Mouse (Mus musculus) lung, embryonic 14.5 days (tissue): ENCODE data around the gene Cnn3. TPM values are rescaled to one million over a fixed set of nuclear protein-coding genes. Genes with fewer than 3 reads are reported as not detected.

Experiments used
- ATAC-seq: fragments of 200-750 bp; cut with Nextera tagmentation; 2 replicates; pipeline ENCODE4 v1.8.0; 2017; ENCODE audit warnings: mild to moderate bottlenecking, moderate TSS enrichment, moderate library complexity; ENCODE audit not compliant: insufficient read depth
- DNase-seq: peaks from one replicate; pipeline ENCODE4 v3.0.0-alpha.2; 2015
- H3K27ac ChIP-seq: fragments of 300-500 bp; sonication (generic); 2 replicates; pipeline ENCODE4 v1.5.1; 2014; ENCODE audit warnings: low read depth, mild to moderate bottlenecking, moderate library complexity
- H3K27me3 ChIP-seq: fragments of 300-500 bp; sonication (generic); 2 replicates; pipeline ENCODE4 v1.6.1; 2014; ENCODE audit warnings: low read length, control low read depth; ENCODE audit not compliant: insufficient read depth
- H3K36me3 ChIP-seq: fragments of 300-500 bp; sonication (generic); 2 replicates; pipeline ENCODE4 v1.6.1; 2014; ENCODE audit warnings: control low read depth; ENCODE audit not compliant: insufficient read depth
- H3K4me1 ChIP-seq: fragments of 300-500 bp; sonication (generic); 2 replicates; pipeline ENCODE4 v1.6.1; 2014; ENCODE audit warnings: antibody characterized with exemption, control low read depth; ENCODE audit not compliant: insufficient read depth
- H3K4me2 ChIP-seq: fragments of 300-500 bp; sonication (generic); 2 replicates; pipeline ENCODE4 v1.6.1; 2014; ENCODE audit warnings: mild to moderate bottlenecking
- H3K4me3 ChIP-seq: fragments of 300-500 bp; sonication (generic); 2 replicates; pipeline ENCODE4 v1.5.1; 2014; ENCODE audit warnings: low read depth, low read length
- H3K9ac ChIP-seq: fragments of 300-500 bp; sonication (generic); 2 replicates; pipeline ENCODE4 v1.6.1; 2014
- H3K9me3 ChIP-seq: fragments of 300-500 bp; sonication (generic); 2 replicates; pipeline ENCODE4 v1.6.1; 2016; ENCODE audit warnings: low read depth, low read length, control low read depth
- CTCF ChIP-seq: IDR thresholded peaks from 2 replicates; pipeline ENCODE4 v1.5.1; 2016; ENCODE audit warnings: antibody characterized with exemption, low read depth
- WGBS: fragments of 180-500 bp; shearing (Covaris S2); extraction: QIAGEN DNeasy Blood & Tissue Kit; methylation state at CpG from one replicate; pipeline ENCODE4 v1.1.7; 2014; 5-methylcytosine and 5-hydroxymethylcytosine counted together
- polyA plus RNA-seq: library from polyadenylated mRNA; unstranded; fragments of >200 nt; fragmentation: Nextera tagmentation; extraction: Ambion mirVana; gene quantifications from 2 replicates; pipeline ENCODE4 v1.2.1, GENCODE M21; 2014

The Cnn3 gene
- polyA plus RNA-seq, 1 experiment from 2014 or later: 671 TPM

DNA sequence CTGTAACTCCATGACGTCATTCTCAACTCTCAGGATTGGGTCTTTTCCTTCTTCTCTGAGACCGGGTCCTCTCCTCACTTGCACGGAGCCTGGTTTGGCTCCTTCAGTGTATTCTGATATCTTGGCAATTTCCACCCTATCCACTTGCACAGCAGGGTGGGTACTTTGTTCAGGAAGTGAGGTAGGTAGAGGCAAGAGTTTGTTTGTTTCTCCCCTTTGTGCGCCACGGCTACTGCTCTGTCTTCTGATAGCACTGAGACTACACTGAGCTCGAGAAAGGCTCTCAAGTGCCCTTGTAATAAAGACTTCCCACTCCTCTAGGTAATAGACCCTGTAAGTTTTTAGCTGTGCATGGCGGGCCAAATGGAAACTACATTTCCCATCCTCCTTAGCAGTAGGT lies 80.5 kb downstream of the Cnn3 start:
- no peak overlapping the region for H3K27ac ChIP-seq
- no peak for TF ChIP-seq CTCF
- WGBS: 76% methylated on average over 7 of the region's 7 CpGs

DNA sequence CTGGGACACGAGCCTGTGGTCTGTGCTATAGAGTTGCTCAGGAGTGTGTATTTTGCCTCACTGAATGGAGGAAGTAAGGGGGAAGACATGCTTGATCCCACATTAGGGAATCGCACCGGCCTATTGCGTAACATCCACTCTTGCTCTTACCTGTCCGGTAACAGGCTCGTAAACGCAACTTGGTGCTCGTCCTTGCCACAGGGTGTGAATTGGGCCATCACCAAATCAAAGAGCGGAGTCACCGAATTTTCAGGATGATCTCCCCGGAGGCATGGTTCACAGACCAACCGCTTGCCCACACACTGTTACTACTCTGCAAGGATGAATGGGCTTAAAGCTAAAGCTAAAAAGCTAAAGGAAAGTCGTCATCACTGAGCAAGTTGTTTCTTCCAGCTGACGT lies 81.4 kb downstream of the Cnn3 start:
- no peak for DNase-seq

More for the DNA sequence above, 80.5 kb downstream of the Cnn3 start:
- no peaks in the 10 kb centered on the region for H3K27me3 ChIP-seq
- ATAC-seq: no peak
- no peaks in the 10 kb centered on the region for H3K9me3 ChIP-seq
- no peak overlapping the region for H3K9ac ChIP-seq
- H3K4me3 ChIP-seq: no peak overlapping the region
- H3K4me1 ChIP-seq: no peaks in the 10 kb centered on the region
- DNase-seq: no peak
- no peaks in the 10 kb centered on the region for H3K36me3 ChIP-seq
- no peak overlapping the region for H3K4me2 ChIP-seq

More for the DNA sequence above, 81.4 kb downstream of the Cnn3 start:
- no peak overlapping the region for H3K9ac ChIP-seq
- no peaks in the 10 kb centered on the region for H3K36me3 ChIP-seq
- no peaks in the 10 kb centered on the region for H3K9me3 ChIP-seq
- no peaks in the 10 kb centered on the region for H3K27me3 ChIP-seq
- no peak overlapping the region for H3K27ac ChIP-seq
- H3K4me2 ChIP-seq: no peak overlapping the region
- H3K4me1 ChIP-seq: no peaks in the 10 kb centered on the region
- no peak for ATAC-seq
- 88% methylated on average over 14 of the region's 14 CpGs for WGBS
- no peak for TF ChIP-seq CTCF
- no peak overlapping the region for H3K4me3 ChIP-seq

Other genes with a start within 250 kb of the Cnn3 start
- gene Tmem56, start 143.4 kb upstream of the Cnn3 start, polyA plus RNA-seq: 0.34 and 0.49 TPM in 2 replicates
- 39.2 and 43.9 TPM in 2 replicates for gene Alg14, start 134.7 kb upstream of the Cnn3 start, polyA plus RNA-seq
- gene Slc44a3, start 105.9 kb downstream of the Cnn3 start, polyA plus RNA-seq: 12.0 and 12.2 TPM in 2 replicates
- gene 4930432M17Rik, start 244.3 kb downstream of the Cnn3 start, polyA plus RNA-seq: not detected in 2 replicates